Mouse (Mus musculus) midbrain, embryonic 14.5 days (tissue): Measurements from ENCODE around the gene 4930432M17Rik. TPM values are rescaled to one million over a fixed set of nuclear protein-coding genes. Genes with fewer than 3 reads are reported as not detected.

Source experiments
- ATAC-seq: fragments of 200-750 bp; cut with Nextera tagmentation; 2 replicates; pipeline ENCODE4 v1.8.0; 2017; ENCODE audit warnings: moderate number of reproducible peaks, moderate library complexity; ENCODE audit not compliant: low FRiP score, low TSS enrichment
- DNase-seq: peaks from one replicate; pipeline ENCODE4 v3.0.0-alpha.2; 2015
- H3K27ac ChIP-seq: fragments of 300-500 bp; sonication (generic); replicated peaks from 2 replicates; pipeline ENCODE4 v1.5.1; 2014; ENCODE audit warnings: mild to moderate bottlenecking, low read depth, low read length, moderate library complexity
- H3K27me3 ChIP-seq: fragments of 300-500 bp; sonication (generic); 2 replicates; pipeline ENCODE4 v1.6.1; 2014; ENCODE audit warnings: low read length, control low read depth, mixed read lengths; ENCODE audit not compliant: control insufficient read depth, insufficient read depth
- H3K36me3 ChIP-seq: fragments of 300-500 bp; sonication (generic); 2 replicates; pipeline ENCODE4 v1.6.1; 2014; ENCODE audit warnings: low read length, control low read depth; ENCODE audit not compliant: control insufficient read depth, insufficient read depth
- H3K4me1 ChIP-seq: fragments of 300-500 bp; sonication (generic); 2 replicates; pipeline ENCODE4 v1.6.1; 2014; ENCODE audit warnings: mild to moderate bottlenecking, antibody characterized with exemption, low read length, control low read depth; ENCODE audit not compliant: control insufficient read depth, insufficient read depth
- H3K4me2 ChIP-seq: fragments of 300-500 bp; sonication (generic); 2 replicates; pipeline ENCODE4 v1.6.1; 2014; ENCODE audit warnings: mild to moderate bottlenecking, low read length, moderate library complexity
- H3K4me3 ChIP-seq: fragments of 300-500 bp; sonication (generic); replicated peaks from 2 replicates; pipeline ENCODE4 v1.5.1; 2014; ENCODE audit warnings: low read depth, low read length
- H3K9ac ChIP-seq: fragments of 300-500 bp; sonication (generic); replicated peaks from 2 replicates; pipeline ENCODE4 v1.6.1; 2014; ENCODE audit warnings: mild to moderate bottlenecking, low read length, moderate library complexity
- H3K9me3 ChIP-seq: fragments of 300-500 bp; sonication (generic); 2 replicates; pipeline ENCODE4 v1.6.1; 2016; ENCODE audit warnings: low read length, control low read depth, mixed read lengths; ENCODE audit not compliant: control insufficient read depth
- WGBS: fragments of 180-500 bp; shearing (Covaris S2); extraction: QIAGEN DNeasy Blood & Tissue Kit; methylation state at CpG from one replicate; pipeline ENCODE4 v1.1.7; 2014; 5-methylcytosine and 5-hydroxymethylcytosine counted together
- polyA plus RNA-seq: library from polyadenylated mRNA; unstranded; fragments of >200 nt; fragmentation: Nextera tagmentation; extraction: Ambion mirVana; gene quantifications from 2 replicates; pipeline ENCODE4 v1.2.1, GENCODE M21; 2014

The 4930432M17Rik gene
- polyA plus RNA-seq, 1 experiment from 2014 or later = not detected

DNA sequence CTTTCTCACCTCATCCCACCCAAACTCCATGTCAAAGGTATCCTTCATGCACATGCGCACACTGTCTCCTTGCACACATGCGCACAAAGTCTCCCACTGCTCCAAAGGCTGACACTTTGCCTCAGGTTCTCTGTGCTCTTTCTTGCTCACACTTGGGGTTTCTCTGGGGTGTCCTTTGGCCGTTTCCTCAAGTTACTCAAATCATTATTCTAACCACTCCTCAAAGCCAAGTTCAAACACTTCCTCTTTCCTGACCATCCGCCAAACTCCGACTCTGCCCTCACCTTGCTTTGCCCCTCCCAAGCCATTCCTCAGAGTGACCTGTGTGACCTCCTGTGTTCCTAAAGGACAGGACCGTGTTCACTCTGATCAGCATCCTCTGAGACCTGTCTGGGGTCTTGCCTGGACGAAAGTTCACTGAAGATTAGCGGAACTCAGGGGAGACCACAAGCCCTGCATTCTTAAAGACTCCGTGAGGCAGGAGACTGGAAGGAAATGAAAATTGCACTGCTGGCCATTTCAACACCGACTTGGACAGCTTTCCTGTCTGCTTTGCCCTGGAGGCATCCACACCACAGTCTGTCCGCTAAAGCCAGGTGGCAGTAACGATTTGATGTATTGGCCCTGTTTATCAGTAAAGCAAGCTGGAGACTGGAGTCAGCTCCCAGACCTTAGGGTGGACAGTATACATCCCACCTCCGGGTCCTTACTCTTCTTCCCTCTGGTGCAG, 22.6 kb downstream of the 4930432M17Rik start:
- Histone ChIP-seq H3K4me3 (no peak overlapping the region), H3K4me2 (no peak overlapping the region), H3K9ac (no peak overlapping the region), H3K27me3 (no peaks in the 10 kb centered on the region), H3K4me1 (no peaks in the 10 kb centered on the region), H3K27ac (no peak overlapping the region), H3K9me3 (no peaks in the 10 kb centered on the region), H3K36me3 (no peaks in the 10 kb centered on the region)
- ATAC-seq (no peak), DNase-seq (no peak)
- 84% methylated on average over 13 of the region's 13 CpGs for WGBS

DNA sequence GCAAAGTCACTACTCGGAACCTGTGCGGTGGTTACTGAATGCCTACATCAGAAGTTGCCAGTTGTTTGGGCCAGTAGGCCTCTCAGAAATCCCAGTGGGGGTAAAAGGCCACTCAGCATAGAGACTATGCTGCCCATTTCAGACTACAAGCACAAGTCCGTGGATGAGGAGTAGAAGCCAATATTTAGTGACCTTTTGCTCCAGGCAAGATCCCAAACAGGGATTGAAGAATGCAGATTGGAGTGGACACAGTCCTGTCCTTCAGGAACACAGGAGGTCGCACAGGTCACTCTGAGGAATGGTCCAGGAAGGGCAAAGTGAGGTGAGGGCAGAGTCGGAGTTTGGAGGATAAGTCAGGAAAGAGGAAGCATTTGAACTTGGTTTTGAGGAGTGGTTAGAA, 23.2 kb downstream of the 4930432M17Rik start:
- Histone ChIP-seq H3K4me2 (no peak overlapping the region), H3K27me3 (no peaks in the 10 kb centered on the region), H3K4me1 (0 out of 2 replicates have a peak, but pooled peaks cover 1% of the 10 kb centered on the region), H3K4me3 (no peak overlapping the region), H3K27ac (no peak overlapping the region), H3K9ac (no peak overlapping the region), H3K9me3 (no peaks in the 10 kb centered on the region), H3K36me3 (no peaks in the 10 kb centered on the region)
- WGBS = 89% methylated on average over 5 of the region's 5 CpGs
- DNase-seq = no peak
- no peak for ATAC-seq

DNA sequence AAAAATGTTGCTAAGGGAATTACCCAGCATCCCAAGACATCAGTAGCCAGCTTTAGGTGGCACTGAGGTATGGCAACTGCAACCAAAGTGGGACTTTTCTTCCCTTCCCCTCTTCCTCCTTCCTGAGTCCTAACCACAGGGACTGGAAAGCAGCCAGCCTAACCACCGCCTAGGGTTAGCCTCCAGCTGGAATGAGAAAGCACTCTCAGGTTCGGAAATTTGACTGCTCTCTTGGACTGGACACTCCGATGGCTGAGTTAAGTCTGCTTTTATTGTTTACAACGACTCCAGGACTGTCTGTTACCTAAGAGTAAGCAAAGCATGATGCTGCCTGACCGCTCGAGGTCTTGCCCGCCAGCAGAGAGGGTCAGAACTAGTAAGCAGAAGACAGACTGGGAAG, 26.6 kb downstream of the 4930432M17Rik start:
- WGBS = 94% methylated on average over 7 of the region's 7 CpGs
- no peak overlapping the region for H3K9ac ChIP-seq
- H3K36me3 ChIP-seq = no peaks in the 10 kb centered on the region
- H3K27me3 ChIP-seq = no peaks in the 10 kb centered on the region
- DNase-seq (no peak), ATAC-seq (no peak)
- H3K4me2 ChIP-seq = no peak overlapping the region
- H3K27ac ChIP-seq = no peak overlapping the region
- H3K4me1 ChIP-seq = peaks cover 31% of the 10 kb centered on the region
- H3K9me3 ChIP-seq = no peaks in the 10 kb centered on the region
- no peak overlapping the region for H3K4me3 ChIP-seq

DNA sequence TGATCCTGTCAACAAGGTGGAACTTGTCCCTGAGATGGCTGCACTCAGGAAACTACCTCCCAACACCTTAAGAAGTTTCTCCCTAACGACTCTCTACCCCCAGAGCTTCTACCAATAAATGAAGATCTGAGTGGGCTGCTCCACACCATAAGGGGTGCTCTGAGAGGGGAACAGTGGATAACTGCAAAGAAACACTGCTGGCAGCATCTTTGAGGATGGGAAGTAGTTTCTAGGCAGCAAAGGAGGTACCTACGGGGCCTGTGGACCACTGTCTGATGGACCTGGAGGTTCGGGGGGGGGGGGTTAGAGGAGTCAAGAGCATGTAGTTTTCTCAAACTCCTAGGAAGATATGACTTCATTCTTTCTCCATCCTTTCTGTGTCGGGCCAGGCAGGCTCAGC, 28.8 kb downstream of the 4930432M17Rik start:
- no peak for DNase-seq
- Histone ChIP-seq H3K27ac (peak overlapping the region; percentile 91), H3K4me1 (peaks cover 31% of the 10 kb centered on the region), H3K4me2 (no peak overlapping the region), H3K9ac (no peak overlapping the region), H3K9me3 (no peaks in the 10 kb centered on the region), H3K36me3 (no peaks in the 10 kb centered on the region), H3K27me3 (no peaks in the 10 kb centered on the region), H3K4me3 (no peak overlapping the region)
- peak; percentile 2; the same call in 1 of the 2 replicates for ATAC-seq
- WGBS = 73% methylated on average over 4 of the region's 4 CpGs

DNA sequence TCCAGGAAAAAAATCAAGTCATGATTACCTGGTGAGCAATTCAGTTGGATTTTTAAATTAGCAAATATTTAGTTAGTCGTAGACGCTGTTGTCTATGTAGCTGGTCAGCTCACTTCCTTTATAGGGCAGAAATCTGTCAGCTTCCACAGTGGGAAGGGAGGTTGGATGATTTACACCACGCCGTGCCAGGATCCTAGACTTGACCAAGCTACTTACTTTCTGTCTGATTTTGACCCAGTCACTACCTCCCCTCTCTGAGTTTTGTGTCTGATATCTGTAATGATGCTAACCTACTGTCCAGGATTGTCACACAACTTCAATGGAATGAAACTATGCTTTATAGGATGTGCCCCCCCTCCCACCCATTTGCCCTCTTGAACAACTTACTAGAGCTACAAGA, 29.3 kb downstream of the 4930432M17Rik start:
- no peak overlapping the region; the same call in 1 of the 2 replicates for H3K9ac ChIP-seq
- peak overlapping the region; percentile 47 for H3K4me2 ChIP-seq
- no peaks in the 10 kb centered on the region for H3K36me3 ChIP-seq
- no peak overlapping the region for H3K4me3 ChIP-seq
- peak overlapping the region; percentile 91 for H3K27ac ChIP-seq
- H3K4me1 ChIP-seq = peaks cover 31% of the 10 kb centered on the region
- H3K27me3 ChIP-seq = no peaks in the 10 kb centered on the region
- DNase-seq (peak; percentile 46), ATAC-seq (peak; percentile 18)
- 58% methylated on average over 4 of the region's 4 CpGs for WGBS
- no peaks in the 10 kb centered on the region for H3K9me3 ChIP-seq

DNA sequence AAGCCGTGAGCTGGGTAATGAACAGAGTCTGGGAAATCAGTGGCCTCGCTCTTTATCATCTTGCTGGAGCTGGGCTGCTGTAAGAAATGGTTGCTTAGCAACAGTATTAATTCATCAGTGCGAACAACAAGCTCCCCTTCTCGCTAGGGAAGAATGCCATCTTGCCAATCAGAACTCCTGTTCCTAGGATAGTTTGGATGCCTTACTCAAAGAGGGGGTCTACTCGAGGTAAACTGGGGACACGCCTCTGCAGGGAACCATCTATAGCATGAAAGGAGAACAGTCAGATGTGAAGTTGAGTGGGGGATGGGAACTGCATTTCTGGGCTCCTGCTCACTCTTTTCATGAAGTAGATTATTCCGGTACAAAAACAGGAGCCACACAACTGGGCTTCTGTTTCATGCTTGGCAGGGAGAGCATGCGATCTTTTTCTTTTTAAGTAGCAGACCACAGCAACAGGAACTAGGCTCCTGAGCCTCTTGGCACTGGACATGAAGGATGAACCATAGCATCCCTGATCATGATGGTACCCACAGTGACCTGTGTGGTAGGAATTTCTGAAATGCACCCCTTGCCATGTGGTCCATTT, 29.9 kb downstream of the 4930432M17Rik start:
- H3K4me2 ChIP-seq = peak overlapping the region; percentile 47
- H3K4me3 ChIP-seq = peak overlapping the region; percentile 5; the same call in 1 of the 2 replicates
- no peaks in the 10 kb centered on the region for H3K9me3 ChIP-seq
- no peaks in the 10 kb centered on the region for H3K27me3 ChIP-seq
- H3K36me3 ChIP-seq = no peaks in the 10 kb centered on the region
- DNase-seq (peak; percentile 89), ATAC-seq (peak; percentile 90)
- WGBS = 2% methylated on average over 8 of the region's 8 CpGs
- no peak overlapping the region; the same call in 1 of the 2 replicates for H3K9ac ChIP-seq
- H3K4me1 ChIP-seq = peaks cover 31% of the 10 kb centered on the region
- H3K27ac ChIP-seq = peak overlapping the region; percentile 91

DNA sequence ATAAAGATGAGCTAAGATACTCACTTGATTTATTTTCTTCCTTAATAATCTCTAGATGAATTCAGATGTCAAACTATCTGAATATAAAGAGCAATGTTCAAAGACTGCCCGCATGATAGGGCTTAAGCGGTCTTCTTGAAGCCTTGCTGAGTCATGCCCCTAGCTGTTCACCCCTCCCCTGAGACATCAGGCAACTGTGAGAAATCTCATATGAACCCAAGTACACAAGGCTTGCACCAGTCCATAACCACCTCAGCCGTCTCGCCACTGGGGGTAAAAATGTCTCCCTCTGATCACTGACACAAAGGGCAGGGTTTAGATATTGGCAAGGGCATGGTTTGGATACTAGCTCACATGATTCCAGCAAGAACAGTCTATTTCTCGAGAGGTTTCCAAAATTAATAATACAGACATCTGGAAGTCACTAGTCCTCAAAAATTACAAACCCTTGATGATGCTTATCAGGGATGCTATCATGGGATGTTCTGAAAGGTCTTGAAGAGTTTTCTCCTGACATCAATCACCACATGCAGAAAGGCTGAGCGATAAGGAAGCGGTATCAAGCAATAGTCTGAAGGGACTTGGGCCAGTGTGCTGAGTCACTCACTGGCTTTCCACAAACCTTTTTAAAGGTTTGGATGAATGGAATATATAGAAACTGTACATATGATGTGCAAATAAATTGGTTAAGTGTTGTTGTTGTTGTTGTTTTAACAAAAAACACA, 32.8 kb downstream of the 4930432M17Rik start:
- WGBS = 89% methylated on average over 7 of the region's 7 CpGs
- Histone ChIP-seq H3K9ac (no peak overlapping the region), H3K4me3 (no peak overlapping the region), H3K4me1 (peaks cover 31% of the 10 kb centered on the region), H3K9me3 (no peaks in the 10 kb centered on the region), H3K27ac (no peak overlapping the region), H3K27me3 (no peaks in the 10 kb centered on the region), H3K4me2 (no peak overlapping the region), H3K36me3 (no peaks in the 10 kb centered on the region)
- ATAC-seq (no peak), DNase-seq (no peak)

DNA sequence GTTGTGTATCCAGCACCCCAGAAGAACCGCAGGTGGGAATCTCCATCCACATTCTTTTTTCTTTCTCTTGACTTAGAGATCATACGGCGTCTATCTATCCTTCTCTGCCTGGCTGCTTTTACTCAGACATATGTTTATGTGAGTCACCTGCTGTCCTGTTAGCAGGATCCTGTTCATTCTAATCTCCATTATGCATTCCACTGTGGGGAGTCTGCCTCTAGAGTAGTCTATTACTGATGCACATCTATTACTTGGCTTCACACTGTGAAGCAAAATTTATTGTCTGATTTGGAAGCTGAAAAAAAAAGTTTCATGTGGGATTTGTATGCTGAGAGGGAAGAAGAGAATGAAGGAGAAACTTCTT, 33.3 kb downstream of the 4930432M17Rik start:
- ATAC-seq = no peak
- H3K9me3 ChIP-seq = no peaks in the 10 kb centered on the region
- no peak overlapping the region for H3K4me3 ChIP-seq
- no peaks in the 10 kb centered on the region for H3K27me3 ChIP-seq
- peaks cover 28% of the 10 kb centered on the region for H3K4me1 ChIP-seq
- H3K4me2 ChIP-seq = no peak overlapping the region
- no peak overlapping the region for H3K9ac ChIP-seq
- no peak overlapping the region for H3K27ac ChIP-seq
- WGBS = 61% methylated on average over 3 of the region's 3 CpGs
- DNase-seq = no peak
- H3K36me3 ChIP-seq = no peaks in the 10 kb centered on the region
